8 mouse cellular contexts compared by ENCODE assay signal in the genomic region with DNA sequence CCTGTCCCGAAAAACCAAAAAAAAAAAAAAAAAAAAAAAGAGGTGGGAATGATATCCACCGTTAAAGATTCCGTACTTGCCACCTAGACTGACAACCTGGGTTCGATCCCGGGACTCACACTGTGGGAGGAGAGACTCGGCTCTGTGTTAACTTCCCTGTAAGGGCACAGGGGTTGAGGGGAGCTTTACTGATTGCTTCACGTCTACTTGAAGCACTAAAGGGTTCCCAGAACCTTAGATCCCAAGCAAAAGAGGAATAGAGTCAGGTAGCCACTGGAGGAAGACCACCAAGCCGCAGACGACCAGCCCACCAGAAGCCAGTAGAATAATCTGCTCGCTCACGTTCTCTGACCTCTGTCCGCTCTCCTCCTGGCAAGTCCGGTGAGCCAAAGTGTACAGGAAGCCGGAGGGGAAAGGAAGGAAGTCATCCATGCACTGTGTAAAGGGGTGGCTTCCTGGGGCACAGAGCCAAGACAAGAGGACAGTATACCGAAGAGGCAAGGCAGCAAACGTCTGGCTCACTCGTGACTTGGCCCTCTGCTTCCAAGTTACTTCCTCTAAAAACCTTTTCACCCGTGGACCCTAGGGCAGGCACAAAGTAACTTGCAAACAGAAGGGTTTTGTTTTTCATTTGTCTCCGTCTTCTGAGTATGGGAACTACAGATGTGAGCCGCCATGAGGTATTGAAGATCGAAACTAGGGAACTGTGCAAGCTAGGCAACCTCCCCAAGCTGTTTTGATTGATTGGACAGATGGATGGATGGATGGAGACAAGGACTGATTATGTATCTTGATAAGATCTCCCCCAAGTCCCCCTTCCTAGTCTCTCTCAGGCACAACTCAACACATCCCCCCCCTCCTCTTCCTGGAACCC. TPM values are rescaled to one million over a fixed set of nuclear protein-coding genes. Genes with fewer than 3 reads are reported as not detected.
DNase-seq lines count a peak whose midpoint lies in the region; ATAC-seq lines count a peak whose summit lies in the region.

No protein-coding gene starts in this region.

- H3K4me3 ChIP-seq in heart, embryonic 11.5 days (ENCODE audit: low read depth, low read length): no peak overlapping the region
- no peak overlapping the region for H3K4me3 ChIP-seq in forebrain, embryonic 15.5 days

- WGBS in heart, embryonic 11.5 days (ENCODE audit: insufficient replicate concordance): 69% methylated on average over 20 of the region's 21 CpGs
- 92% methylated on average over 21 of the region's 21 CpGs for whole genome bisulfite sequencing in forebrain, embryonic 15.5 days

- no peaks in the 10 kb centered on the region for H3K27me3 ChIP-seq in heart, embryonic 11.5 days (ENCODE audit: control insufficient read depth, insufficient read depth, low read length)
- no peaks in the 10 kb centered on the region for H3K27me3 ChIP-seq in forebrain, embryonic 15.5 days

- ATAC-seq in CD4-positive, CD25-positive, alpha-beta regulatory T cell, adult 4 months: no peak
- peak; percentile 71; the same call in 1 of the 2 replicates for ATAC-seq in heart, embryonic 11.5 days (replicated peaks; ENCODE audit: insufficient number of reproducible peaks, low FRiP score, low TSS enrichment)
- ATAC-seq in megakaryocyte progenitor cell, adult 5-6 weeks (replicated peaks; ENCODE audit: poor library complexity): peak; percentile 83
- ATAC-seq in forebrain, embryonic 15.5 days (replicated peaks): no peak

- H3K9ac ChIP-seq in heart, embryonic 11.5 days (ENCODE audit: low read depth, low read length): no peak overlapping the region
- H3K9ac ChIP-seq in forebrain, embryonic 15.5 days (replicated peaks): no peak overlapping the region

- peak; percentile 11 for DNase-seq in CD4-positive, CD25-positive, alpha-beta regulatory T cell, adult 2 months (ENCODE audit: low read depth, low spot score)
- DNase-seq in kidney, postnatal 25 days: peak; percentile 87 to 92
- no peak for DNase-seq in left cerebral cortex, adult 9 months (ENCODE audit: low spot score in 2 of 2)
- DNase-seq in thymus, adult 18-20 months: no peak

- no peak overlapping the region for H3K27ac ChIP-seq in heart, embryonic 11.5 days (ENCODE audit: low read depth, low read length)
- no peak overlapping the region for H3K27ac ChIP-seq in forebrain, embryonic 15.5 days (replicated peaks)

- H3K9me3 ChIP-seq in heart, embryonic 11.5 days (replicated peaks; ENCODE audit: control insufficient read depth, low read length): no peaks in the 10 kb centered on the region
- no peaks in the 10 kb centered on the region for H3K9me3 ChIP-seq in forebrain, embryonic 15.5 days

- H3K4me1 ChIP-seq in heart, embryonic 11.5 days (ENCODE audit: control insufficient read depth, insufficient read depth, low read length): no peaks in the 10 kb centered on the region
- H3K4me1 ChIP-seq in forebrain, embryonic 15.5 days: no peaks in the 10 kb centered on the region

- no peaks in the 10 kb centered on the region for H3K36me3 ChIP-seq in heart, embryonic 11.5 days (ENCODE audit: control insufficient read depth, insufficient read depth, low read length)
- no peaks in the 10 kb centered on the region for H3K36me3 ChIP-seq in forebrain, embryonic 15.5 days

- no peak overlapping the region for H3K4me2 ChIP-seq in heart, embryonic 11.5 days
- H3K4me2 ChIP-seq in forebrain, embryonic 15.5 days (replicated peaks): no peak overlapping the region

RNA-seq across cellular contexts. Expression of gene Lrp6, which starts 28.0 kb away (rescaled TPM):
- 1 to 10 TPM; 6.3 to 8.6 TPM for polyA plus RNA-seq in CD4-positive, CD25-positive, alpha-beta regulatory T cell, adult 4 months (2017; shearing (Covaris generic))
- polyA plus RNA-seq in heart, embryonic 11.5 days (2014; fragmentation: Nextera tagmentation; extraction: Ambion mirVana): 20.6 and 20.8 TPM in 2 replicates
- 24.4 and 33.8 TPM in 2 replicates for total RNA-seq in megakaryocyte progenitor cell, adult 5-6 weeks (2015)
- total RNA-seq in megakaryocyte progenitor cell, adult 5-6 weeks (2017): 32.4 and 33.2 TPM in 2 replicates
- polyA plus RNA-seq in forebrain, embryonic 15.5 days (2015; fragmentation: Nextera tagmentation; extraction: Ambion mirVana): 20.4 and 23.2 TPM in 2 replicates

RNA-seq across cellular contexts. Expression of gene Mansc1, which starts 37.5 kb away (rescaled TPM):
- polyA plus RNA-seq in CD4-positive, CD25-positive, alpha-beta regulatory T cell, adult 4 months (2017; shearing (Covaris generic)): 10 to 100 TPM; 11.2 to 11.3 TPM
- 7.2 and 7.3 TPM in 2 replicates for polyA plus RNA-seq in heart, embryonic 11.5 days (2014; fragmentation: Nextera tagmentation; extraction: Ambion mirVana)
- 7.3 and 8.1 TPM in 2 replicates for total RNA-seq in megakaryocyte progenitor cell, adult 5-6 weeks (2015)
- total RNA-seq in megakaryocyte progenitor cell, adult 5-6 weeks (2017): 2.7 and 3.3 TPM in 2 replicates
- 0.75 and 0.79 TPM in 2 replicates for polyA plus RNA-seq in forebrain, embryonic 15.5 days (2015; fragmentation: Nextera tagmentation; extraction: Ambion mirVana)

RNA-seq across cellular contexts. Expression of gene Borcs5, which starts 44.5 kb away (rescaled TPM):
- polyA plus RNA-seq in CD4-positive, CD25-positive, alpha-beta regulatory T cell, adult 4 months (2017; shearing (Covaris generic)): 10 to 100 TPM in 1 of 2 experiments, 1 to 10 TPM in 1; 9.2 to 10.6 TPM
- polyA plus RNA-seq in heart, embryonic 11.5 days (2014; fragmentation: Nextera tagmentation; extraction: Ambion mirVana): 15.1 and 16.0 TPM in 2 replicates
- 11.5 and 12.8 TPM in 2 replicates for total RNA-seq in megakaryocyte progenitor cell, adult 5-6 weeks (2015)
- 8.3 and 8.7 TPM in 2 replicates for total RNA-seq in megakaryocyte progenitor cell, adult 5-6 weeks (2017)
- polyA plus RNA-seq in forebrain, embryonic 15.5 days (2015; fragmentation: Nextera tagmentation; extraction: Ambion mirVana): 45.8 and 46.0 TPM in 2 replicates

Comparison
In these comparisons a context has a peak if more than half of its experiments do, and no peak if none do; other contexts are left out.
1. DNase-seq: peak in CD4-positive, CD25-positive, alpha-beta regulatory T cell, adult 2 months (single experiment) and kidney, postnatal 25 days (2 of 2); none in left cerebral cortex, adult 9 months (0 of 2) and thymus, adult 18-20 months (0 of 2).
2. ATAC-seq: peak in heart, embryonic 11.5 days (single experiment) and megakaryocyte progenitor cell, adult 5-6 weeks (single experiment); none in CD4-positive, CD25-positive, alpha-beta regulatory T cell, adult 4 months (single experiment) and forebrain, embryonic 15.5 days (single experiment).